Mouse (Mus musculus): ENCODE results near the gene Rab3c. TPM values are rescaled to one million over a fixed set of nuclear protein-coding genes. Genes with fewer than 3 reads are reported as not detected.

Gene Rab3c
- total RNA-seq (2017), result not detected in 3 replicates

- ATAC-seq (replicated peaks; ENCODE audit: insufficient number of reproducible peaks, low FRiP score, low TSS enrichment, poor library complexity, severe bottlenecking), result no peak
Measured at GRCm38 (mm10) chr13:110280563-110281144, at the start of gene Rab3c. Gene Rab3c (minus strand): TSS chr13:110280996.

DNA sequence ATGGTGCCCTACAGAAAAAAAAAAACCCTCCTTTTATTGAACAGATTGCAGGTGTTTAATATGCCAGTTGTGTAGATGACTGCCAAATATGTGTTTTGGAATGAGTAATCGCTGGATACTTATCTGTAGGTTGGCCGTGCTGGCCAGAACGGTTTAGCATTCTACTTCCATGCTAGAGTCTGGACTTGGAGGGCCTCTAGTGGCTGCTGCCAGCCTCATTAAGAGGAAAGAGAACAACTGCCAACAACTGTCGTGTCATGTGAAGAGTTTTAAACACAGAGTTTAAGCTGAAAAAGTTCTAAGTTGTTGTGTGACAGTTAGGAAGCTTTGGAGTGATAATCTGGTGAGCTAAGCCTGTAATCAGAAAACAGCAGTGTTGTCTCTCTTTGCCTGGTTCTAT is 38.0 kb upstream of the Rab3c start:
- no peak for ATAC-seq (replicated peaks; ENCODE audit: insufficient number of reproducible peaks, low FRiP score, low TSS enrichment, poor library complexity, severe bottlenecking)

DNA sequence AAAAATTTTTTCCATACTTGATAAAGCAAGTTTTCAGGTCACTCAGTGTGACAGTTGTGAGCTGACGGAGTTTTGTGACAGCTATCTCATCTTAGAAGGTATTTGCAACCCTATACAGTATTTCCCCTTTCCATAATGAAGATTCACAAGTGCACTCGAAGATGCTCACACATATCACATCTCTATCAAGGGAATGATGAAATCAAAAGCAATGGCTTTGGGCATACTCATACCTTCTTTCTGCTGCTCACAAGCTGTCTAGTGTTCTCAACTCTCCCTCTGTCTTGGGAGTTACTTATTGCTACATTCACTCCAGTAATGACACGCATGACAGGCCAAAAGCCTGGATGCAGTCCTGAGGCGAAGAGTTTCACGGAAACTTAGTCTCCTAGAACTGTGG is 26.4 kb upstream of the Rab3c start:
- no peak for ATAC-seq (replicated peaks; ENCODE audit: insufficient number of reproducible peaks, low FRiP score, low TSS enrichment, poor library complexity, severe bottlenecking)

DNA sequence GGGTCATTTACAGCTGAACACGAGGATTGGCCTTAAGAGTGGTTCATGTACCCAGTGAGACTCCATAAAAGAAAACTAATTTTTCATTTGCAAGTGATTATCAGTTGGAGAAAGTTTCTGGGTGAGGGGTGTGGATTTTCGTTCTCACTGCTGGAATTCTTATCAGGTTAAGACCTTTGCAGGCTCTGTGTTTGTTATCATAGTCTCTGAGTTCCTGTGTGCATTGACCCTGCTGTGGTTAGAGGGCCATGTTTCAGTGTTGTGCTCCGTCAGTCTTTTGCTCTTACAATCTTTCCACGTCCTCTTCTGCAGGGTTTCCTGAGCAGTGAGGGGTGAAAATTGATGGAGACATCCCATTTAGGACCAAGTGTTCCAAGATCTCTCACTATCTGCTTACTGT is 16.3 kb upstream of the Rab3c start:
- no peak for ATAC-seq (replicated peaks; ENCODE audit: insufficient number of reproducible peaks, low FRiP score, low TSS enrichment, poor library complexity, severe bottlenecking)

DNA sequence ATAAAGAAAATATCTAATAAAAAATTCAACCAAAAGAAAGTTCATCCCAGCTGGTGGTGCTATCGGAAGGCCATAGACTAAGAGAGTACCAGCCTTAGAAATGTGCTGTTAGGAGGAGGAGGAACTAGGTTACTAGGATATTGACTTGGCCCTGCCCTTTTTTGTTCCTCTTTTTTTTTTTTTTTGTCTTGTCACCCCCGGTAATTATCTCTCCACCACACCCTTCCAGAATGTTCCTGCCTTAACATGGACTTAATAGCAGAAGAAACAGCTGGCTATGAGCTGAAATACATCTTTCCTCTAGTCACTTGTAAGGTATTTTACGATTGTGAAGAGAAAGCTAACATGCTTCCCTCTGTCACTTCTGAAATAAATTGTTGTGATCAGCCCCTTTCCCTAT is 7.7 kb upstream of the Rab3c start:
- peak; percentile 95 for ATAC-seq (replicated peaks; ENCODE audit: insufficient number of reproducible peaks, low FRiP score, low TSS enrichment, poor library complexity, severe bottlenecking)

GRCm38 (mm10) chr13:110283781-110284180 is 3.0 kb upstream of the Rab3c start:
- no peak for ATAC-seq (replicated peaks; ENCODE audit: insufficient number of reproducible peaks, low FRiP score, low TSS enrichment, poor library complexity, severe bottlenecking)

GRCm38 (mm10) chr13:110280028-110280562 is 701 bp downstream of the Rab3c start:
- no peak for ATAC-seq (replicated peaks; ENCODE audit: insufficient number of reproducible peaks, low FRiP score, low TSS enrichment, poor library complexity, severe bottlenecking)

- no peak for ATAC-seq (replicated peaks; ENCODE audit: insufficient number of reproducible peaks, low FRiP score, low TSS enrichment, poor library complexity, severe bottlenecking)
Measured at GRCm38 (mm10) chr13:110278976-110279736, 1.6 kb downstream of the Rab3c start.

- ATAC-seq (replicated peaks; ENCODE audit: insufficient number of reproducible peaks, low FRiP score, low TSS enrichment, poor library complexity, severe bottlenecking), result no peak
Measured at GRCm38 (mm10) chr13:110277709-110278108, 3.1 kb downstream of the Rab3c start.

- no peak for ATAC-seq (replicated peaks; ENCODE audit: insufficient number of reproducible peaks, low FRiP score, low TSS enrichment, poor library complexity, severe bottlenecking)
Measured at GRCm38 (mm10) chr13:110275471-110275870, 5.3 kb downstream of the Rab3c start.

GRCm38 (mm10) chr13:110260649-110261048 is 20.1 kb downstream of the Rab3c start:
- no peak for ATAC-seq (replicated peaks; ENCODE audit: insufficient number of reproducible peaks, low FRiP score, low TSS enrichment, poor library complexity, severe bottlenecking)

GRCm38 (mm10) chr13:110251453-110251852 is 29.3 kb downstream of the Rab3c start:
- no peak for ATAC-seq (replicated peaks; ENCODE audit: insufficient number of reproducible peaks, low FRiP score, low TSS enrichment, poor library complexity, severe bottlenecking)

- ATAC-seq (replicated peaks; ENCODE audit: insufficient number of reproducible peaks, low FRiP score, low TSS enrichment, poor library complexity, severe bottlenecking), result no peak
Measured at GRCm38 (mm10) chr13:110248481-110248880, 32.3 kb downstream of the Rab3c start.

- ATAC-seq (replicated peaks; ENCODE audit: insufficient number of reproducible peaks, low FRiP score, low TSS enrichment, poor library complexity, severe bottlenecking), result no peak
Measured at GRCm38 (mm10) chr13:110238970-110239369, 41.8 kb downstream of the Rab3c start.

DNA sequence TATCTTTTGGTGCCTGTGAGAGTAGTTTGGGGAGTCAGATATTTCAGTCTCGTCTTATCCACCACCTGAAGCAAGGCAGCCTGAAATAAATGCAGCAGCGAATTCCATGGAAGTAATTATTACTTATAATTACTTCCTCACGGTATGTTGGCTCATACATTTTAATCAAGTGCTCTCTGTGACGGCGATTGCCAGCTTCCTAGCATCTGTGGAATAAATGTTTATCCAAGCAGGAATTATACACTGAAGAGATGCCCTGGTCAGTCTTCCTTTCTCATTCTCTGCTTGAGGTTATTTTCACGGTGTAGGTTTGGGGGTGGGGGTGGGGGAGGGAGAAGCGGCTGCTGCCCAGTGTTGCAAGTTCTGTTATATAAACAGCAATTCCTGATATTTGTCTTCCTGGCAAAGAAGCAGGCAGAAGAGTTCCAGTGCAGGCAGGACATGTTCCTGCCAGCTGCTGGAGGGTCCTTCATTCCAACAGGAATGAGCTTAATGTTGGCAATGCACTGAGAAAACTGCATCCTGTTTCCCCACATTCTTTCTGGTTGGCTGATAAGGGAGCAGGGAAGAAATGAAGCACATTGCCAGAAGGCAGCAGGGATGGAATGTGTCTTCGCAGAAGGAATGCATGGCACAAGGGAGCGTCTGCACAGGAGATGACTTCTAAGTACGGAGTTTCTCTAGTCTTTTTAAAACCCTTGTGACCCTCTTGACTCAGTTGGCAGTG is 43.4 kb downstream of the Rab3c start:
- no peak for ATAC-seq (replicated peaks; ENCODE audit: insufficient number of reproducible peaks, low FRiP score, low TSS enrichment, poor library complexity, severe bottlenecking)

DNA sequence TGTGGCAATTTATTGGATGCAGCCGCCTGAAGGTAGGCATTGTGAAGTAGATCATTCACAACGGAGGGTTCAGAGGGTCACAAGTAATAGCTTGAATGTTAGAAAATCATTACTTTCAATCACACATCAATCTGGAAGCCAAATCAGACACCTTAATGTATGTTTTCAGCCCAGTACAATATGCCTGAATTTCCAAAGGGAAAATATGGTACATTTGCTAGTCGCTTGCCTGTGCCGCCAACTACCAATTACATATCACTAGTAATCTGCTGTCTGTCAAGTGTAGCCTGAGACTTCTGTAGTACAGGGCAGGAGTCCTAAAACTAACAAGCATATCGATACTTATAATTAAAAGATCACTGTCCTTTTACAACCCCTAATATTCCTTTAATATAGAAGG is 47.4 kb downstream of the Rab3c start:
- no peak for ATAC-seq (replicated peaks; ENCODE audit: insufficient number of reproducible peaks, low FRiP score, low TSS enrichment, poor library complexity, severe bottlenecking)

GRCm38 (mm10) chr13:110231086-110231688 is 49.6 kb downstream of the Rab3c start:
- no peak for ATAC-seq (replicated peaks; ENCODE audit: insufficient number of reproducible peaks, low FRiP score, low TSS enrichment, poor library complexity, severe bottlenecking)

GRCm38 (mm10) chr13:110230046-110230445 is 50.8 kb downstream of the Rab3c start:
- ATAC-seq (replicated peaks; ENCODE audit: insufficient number of reproducible peaks, low FRiP score, low TSS enrichment, poor library complexity, severe bottlenecking), result no peak

DNA sequence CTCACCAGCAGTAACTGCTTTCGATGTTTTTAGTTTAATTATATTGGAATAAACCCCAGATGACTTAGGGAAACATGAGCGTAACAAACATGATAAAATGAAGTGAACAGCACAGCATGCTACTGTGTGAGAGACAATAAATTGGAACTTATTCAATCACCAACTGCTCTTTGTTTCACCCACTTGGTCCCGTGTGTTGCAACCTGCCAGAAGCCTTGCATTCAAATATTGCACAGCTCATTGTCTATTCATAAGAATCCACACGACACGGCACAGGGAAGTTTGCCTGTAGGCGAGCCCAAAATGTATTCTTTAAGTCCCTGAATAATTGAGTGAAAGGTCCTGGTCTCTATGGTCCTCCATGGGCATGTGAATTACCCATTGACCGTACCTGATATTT is 61.6 kb downstream of the Rab3c start:
- ATAC-seq (replicated peaks; ENCODE audit: insufficient number of reproducible peaks, low FRiP score, low TSS enrichment, poor library complexity, severe bottlenecking), result no peak

Measured in monocyte, adult 5-6 weeks (primary cell).